Mouse (Mus musculus): ENCODE measurements around the gene Cacna2d3. TPM values are rescaled to one million over a fixed set of nuclear protein-coding genes. Genes with fewer than 3 reads are reported as not detected.

Cacna2d3 gene
- polyA plus RNA-seq (2015; fragmentation: Nextera tagmentation; extraction: Ambion mirVana) = 40.6 and 45.2 TPM in 2 replicates

GRCm38 (mm10) chr14:29721488-29722385 is at the start of gene Cacna2d3:
TSS of gene Cacna2d3 (minus strand) at chr14:29721864.

GRCm38 (mm10) chr14:29017883-29018282 is 703.8 kb downstream of the Cacna2d3 start, which contains the start of gene Lrtm1:
TSS of gene Lrtm1 (plus strand) at chr14:29018208.

Other genes starting within 250 kb of the Cacna2d3 start
- 407 and 458 TPM in 2 replicates for gene Selenok, start 246.4 kb upstream of the Cacna2d3 start, polyA plus RNA-seq (2015; fragmentation: Nextera tagmentation; extraction: Ambion mirVana)